Mouse (Mus musculus): Measurements from ENCODE around the gene Lce1b.

DNA sequence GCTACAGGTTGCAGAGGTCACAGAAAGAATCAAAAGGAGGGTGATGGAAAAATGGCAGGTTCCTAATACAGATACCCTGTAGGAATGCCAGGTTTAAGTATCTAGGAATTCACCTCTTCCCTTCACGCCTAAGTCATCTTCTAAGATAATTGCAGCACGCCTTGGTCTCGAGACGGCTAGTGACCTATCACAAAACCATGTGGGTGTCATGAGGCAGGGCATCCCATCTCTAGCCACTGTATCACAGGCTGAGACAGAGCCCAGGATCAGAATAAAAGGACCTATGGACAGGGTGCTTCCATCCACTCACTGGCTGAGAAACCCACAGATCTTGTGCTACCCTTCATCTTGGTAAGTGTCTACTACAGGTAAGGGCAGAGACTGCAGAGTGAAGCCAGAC, 22.2 kb upstream of the Lce1b start, which contains the start of gene Lce1c:
- TF ChIP-seq ZNF384 (IDR thresholded peaks at IDR 0.05; ENCODE audit: low read depth, low read length): no peak
- TF ChIP-seq NRF1 (IDR thresholded peaks at IDR 0.05; ENCODE audit: insufficient read depth, low read depth, low read length, poor library complexity, severe bottlenecking): no peak
- no peak for TF ChIP-seq ZMIZ1 (IDR thresholded peaks at IDR 0.05; ENCODE audit: low read depth, low read length)
- TF ChIP-seq MAX (IDR thresholded peaks at IDR 0.05; ENCODE audit: low read length): no peak
- TF ChIP-seq POLR2A (IDR thresholded peaks at IDR 0.05; ENCODE audit: control insufficient read depth in 1 of 2, insufficient read depth in 1 of 2, low read depth in 1 of 2, low read length in 2 of 2, poor library complexity in 1 of 2): no peak
- no peak for TF ChIP-seq CHD2 (IDR thresholded peaks at IDR 0.05; ENCODE audit: low read length)
- no peak for TF ChIP-seq JUND (IDR thresholded peaks at IDR 0.05; ENCODE audit: low read depth, low read length)
- TF ChIP-seq CTCF (IDR thresholded peaks at IDR 0.05 in 2 of 3, conservative IDR thresholded peaks at IDR 0.05 in 1 of 3; ENCODE audit: control insufficient read depth in 1 of 3, insufficient read depth in 1 of 3, low read depth in 2 of 3, low read length in 3 of 3, poor library complexity in 1 of 3, severe bottlenecking in 1 of 3): no peak
- no peak for TF ChIP-seq ELF1 (IDR thresholded peaks at IDR 0.05; ENCODE audit: low read depth, low read length)
- no peak for TF ChIP-seq E2F4 (IDR thresholded peaks at IDR 0.05; ENCODE audit: borderline replicate concordance, low read depth, low read length)
